Mouse (Mus musculus) bone marrow, adult 2 months (tissue): ENCODE results near the gene Lhpp.

Source experiments
- CTCF ChIP-seq: fragments of 200-500 bp; IDR thresholded peaks from 2 replicates; pipeline ENCODE4 v1.5.1; 2011; ENCODE audit warnings: low read length, control low read depth; ENCODE audit not compliant: control insufficient read depth, insufficient read depth
- POLR2A ChIP-seq: fragments of 200-500 bp; IDR thresholded peaks from 2 replicates; pipeline ENCODE4 v1.6.1; 2011; ENCODE audit warnings: low read depth, mild to moderate bottlenecking, control low read depth, low read length, borderline replicate concordance; ENCODE audit not compliant: control insufficient read depth

GRCm38 (mm10) chr7:132749504-132749903 lies 139.1 kb downstream of the Lhpp start:
- TF ChIP-seq POLR2A (no peak), CTCF (no peak)
